Mouse (Mus musculus) neural tube, embryonic 15.5 days (tissue): ENCODE measurements around the gene Pmpca. TPM values are rescaled to one million over a fixed set of nuclear protein-coding genes. Genes with fewer than 3 reads are reported as not detected.
A peak's percentile ranks its signal among the peaks of the same experiment; 100 is the strongest.

Source experiments
- ATAC-seq: fragments of 200-750 bp; cut with Nextera tagmentation; 2 replicates; pipeline ENCODE4 v1.8.0; 2017; ENCODE audit warnings: mild to moderate bottlenecking, moderate TSS enrichment, moderate library complexity; ENCODE audit not compliant: low FRiP score
- H3K27ac ChIP-seq: fragments of 300-500 bp; sonication (generic); replicated peaks from 2 replicates; pipeline ENCODE4 v1.5.1; 2015; ENCODE audit warnings: mild to moderate bottlenecking, inconsistent platforms
- H3K27me3 ChIP-seq: fragments of 300-500 bp; sonication (generic); replicated peaks from 2 replicates; pipeline ENCODE4 v1.6.1; 2015; ENCODE audit warnings: inconsistent platforms
- H3K36me3 ChIP-seq: fragments of 300-500 bp; sonication (generic); 2 replicates; pipeline ENCODE4 v1.6.1; 2015; ENCODE audit warnings: inconsistent platforms
- H3K4me1 ChIP-seq: fragments of 300-500 bp; sonication (generic); 2 replicates; pipeline ENCODE4 v1.6.1; 2015; ENCODE audit warnings: inconsistent platforms
- H3K4me2 ChIP-seq: fragments of 300-500 bp; sonication (generic); 2 replicates; pipeline ENCODE4 v1.6.1; 2015; ENCODE audit warnings: inconsistent platforms, mild to moderate bottlenecking, moderate library complexity
- H3K4me3 ChIP-seq: fragments of 300-500 bp; sonication (generic); replicated peaks from 2 replicates; pipeline ENCODE4 v1.5.1; 2015; ENCODE audit warnings: mild to moderate bottlenecking, inconsistent platforms
- H3K9ac ChIP-seq: fragments of 300-500 bp; sonication (generic); replicated peaks from 2 replicates; pipeline ENCODE4 v1.6.1; 2015; ENCODE audit warnings: mild to moderate bottlenecking, inconsistent platforms
- H3K9me3 ChIP-seq: fragments of 300-500 bp; sonication (generic); replicated peaks from 2 replicates; pipeline ENCODE4 v1.6.1; 2016; ENCODE audit warnings: inconsistent platforms
- WGBS: fragments of 180-500 bp; shearing (Covaris S2); methylation state at CpG from one replicate; pipeline ENCODE4 v1.1.7; 2015; ENCODE audit warnings: mixed read lengths; 5-methylcytosine and 5-hydroxymethylcytosine counted together
- polyA plus RNA-seq: library from polyadenylated mRNA; unstranded; fragments of >200 nt; fragmentation: Nextera tagmentation; extraction: Ambion mirVana; gene quantifications from 2 replicates; pipeline ENCODE4 v1.2.1, GENCODE M21; 2015

Gene Pmpca
- polyA plus RNA-seq, 1 experiment from 2014 or later = 95.3 TPM

DNA sequence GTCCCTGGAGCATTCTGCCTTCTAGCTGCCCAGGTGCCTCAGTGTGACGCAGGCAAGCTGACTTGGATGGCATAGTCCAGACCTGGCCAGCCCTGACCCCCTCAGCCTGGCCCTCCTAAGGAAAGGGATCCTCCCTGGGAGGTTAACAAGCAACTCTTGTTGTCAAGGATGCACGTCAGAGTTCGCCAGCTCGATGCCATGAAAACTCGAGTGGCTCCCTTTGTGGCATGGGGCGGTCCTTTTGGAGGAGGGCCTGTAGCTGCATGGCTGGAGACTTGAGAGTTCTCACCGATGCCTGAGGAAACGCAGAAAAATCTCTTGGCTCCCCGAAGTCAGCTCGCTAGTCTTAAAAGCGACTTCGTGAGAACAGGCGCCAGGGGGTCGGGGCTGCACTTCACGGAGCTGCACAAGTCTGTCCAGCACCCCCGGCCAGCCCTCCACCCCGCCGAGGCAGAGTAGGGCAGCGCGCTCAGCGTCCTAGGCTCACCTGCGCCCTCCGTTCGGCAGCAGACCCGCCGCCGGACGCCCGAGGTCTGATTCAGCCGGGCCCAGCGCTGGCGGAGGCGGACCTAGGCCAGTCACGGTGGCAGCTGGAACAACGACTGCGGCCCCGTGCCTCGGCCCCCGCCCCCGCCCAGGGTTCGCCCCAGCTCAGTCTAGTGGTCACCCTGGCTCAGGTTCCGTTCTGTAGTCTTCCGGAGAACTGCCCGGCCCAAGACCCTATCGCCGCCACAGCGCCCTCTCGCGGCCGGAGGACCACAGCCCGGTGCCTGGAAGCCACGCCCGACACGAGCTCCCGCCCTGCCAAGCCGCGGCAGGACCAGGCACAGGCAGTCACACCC is 19.6 kb downstream of the Pmpca start, which contains the start of gene Inpp5e:
Gene Inpp5e, minus strand, starts transcription at position 689 of the 842 bp plus-strand sequence.
- Histone ChIP-seq H3K27ac (peak within 1 kb of the TSS; percentile 82), H3K4me2 (peak within 1 kb of the TSS; percentile 96), H3K9ac (peak within 1 kb of the TSS; percentile 96), H3K4me1 (peaks cover 46% of the 10 kb centered on the region), H3K9me3 (no peaks in the 10 kb centered on the region), H3K4me3 (peak within 1 kb of the TSS; percentile 95), H3K36me3 (peaks cover 38% of the 10 kb centered on the region), H3K27me3 (no peaks in the 10 kb centered on the region)
- under 1% methylated on average over 57 of the region's 57 CpGs for WGBS
- ATAC-seq = peak; percentile 96

DNA sequence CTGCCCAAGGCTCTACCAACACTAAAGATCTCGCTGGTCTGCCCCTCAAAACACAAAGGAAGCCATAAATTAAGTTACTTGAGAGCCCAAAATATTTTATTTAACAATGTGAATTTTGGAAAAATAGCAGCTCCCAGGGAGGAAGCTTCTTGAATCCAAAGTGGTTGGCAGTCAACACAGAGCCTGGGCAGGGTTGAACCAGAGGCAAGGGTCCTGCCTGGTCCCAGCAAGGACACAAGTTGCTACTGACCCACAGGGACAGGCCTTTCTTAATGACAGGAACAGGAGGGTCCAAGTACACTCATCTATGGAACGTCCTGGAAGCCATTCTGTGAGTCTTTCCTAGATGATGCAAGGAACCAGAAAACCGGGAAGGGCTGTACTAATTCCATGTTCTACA is 20.2 kb downstream of the Pmpca start:
- Histone ChIP-seq H3K4me3 (peak overlapping the region; percentile 95), H3K4me1 (peaks cover 46% of the 10 kb centered on the region), H3K36me3 (peaks cover 44% of the 10 kb centered on the region), H3K27me3 (no peaks in the 10 kb centered on the region), H3K9me3 (no peaks in the 10 kb centered on the region), H3K27ac (no peak overlapping the region), H3K4me2 (peak overlapping the region; percentile 96), H3K9ac (peak overlapping the region; percentile 96; the same call in 1 of the 2 replicates)
- ATAC-seq = no peak
- WGBS = 58% methylated on average over 3 of the region's 3 CpGs

GRCm38 (mm10) chr2:26410091-26410490 is 21.0 kb downstream of the Pmpca start:
- H3K4me3 ChIP-seq = no peak overlapping the region
- peaks cover 50% of the 10 kb centered on the region for H3K36me3 ChIP-seq
- H3K4me1 ChIP-seq = peaks cover 40% of the 10 kb centered on the region
- H3K9ac ChIP-seq = no peak overlapping the region
- 77% methylated on average over 5 of the region's 5 CpGs for WGBS
- no peaks in the 10 kb centered on the region for H3K27me3 ChIP-seq
- no peak overlapping the region for H3K4me2 ChIP-seq
- H3K9me3 ChIP-seq = no peaks in the 10 kb centered on the region
- no peak overlapping the region for H3K27ac ChIP-seq
- ATAC-seq = no peak

- H3K27me3 ChIP-seq = no peaks in the 10 kb centered on the region
- peaks cover 31% of the 10 kb centered on the region for H3K4me1 ChIP-seq
- ATAC-seq = no peak
- WGBS = 69% methylated on average over 4 of the region's 5 CpGs
- H3K4me2 ChIP-seq = no peak overlapping the region
- H3K9me3 ChIP-seq = no peaks in the 10 kb centered on the region
- no peak overlapping the region for H3K27ac ChIP-seq
- no peak overlapping the region for H3K9ac ChIP-seq
- H3K36me3 ChIP-seq = peaks cover 59% of the 10 kb centered on the region
- no peak overlapping the region for H3K4me3 ChIP-seq
Measured at GRCm38 (mm10) chr2:26410931-26411411, 21.8 kb downstream of the Pmpca start.

GRCm38 (mm10) chr2:26417066-26417465 is 27.9 kb downstream of the Pmpca start:
- Histone ChIP-seq H3K27me3 (no peaks in the 10 kb centered on the region), H3K4me1 (no peaks in the 10 kb centered on the region), H3K4me2 (no peak overlapping the region), H3K4me3 (no peak overlapping the region), H3K36me3 (peaks cover 97% of the 10 kb centered on the region), H3K27ac (no peak overlapping the region), H3K9ac (no peak overlapping the region), H3K9me3 (no peaks in the 10 kb centered on the region)
- ATAC-seq = no peak

DNA sequence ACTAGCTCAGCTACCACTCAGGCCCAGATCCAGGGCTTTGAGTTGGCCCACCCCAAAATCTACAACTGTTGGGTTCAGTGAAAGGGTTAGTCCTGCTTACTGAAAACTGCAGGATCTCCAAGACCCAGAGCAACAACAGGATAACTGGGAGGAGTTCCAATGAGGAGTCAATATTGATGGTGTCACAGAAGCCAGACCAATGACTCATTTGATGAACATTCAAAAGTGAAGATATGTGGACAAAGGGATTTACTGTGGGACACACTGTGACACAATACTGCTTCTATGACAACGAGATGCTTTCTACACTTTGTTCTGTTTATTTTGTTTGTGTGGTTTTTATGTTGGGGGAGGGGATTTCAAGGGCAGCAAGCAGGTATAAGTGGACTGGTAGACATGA is 29.0 kb downstream of the Pmpca start:
- peaks cover 97% of the 10 kb centered on the region for H3K36me3 ChIP-seq
- WGBS = 94% methylated on average over 1 of the region's 1 CpGs
- no peak overlapping the region for H3K4me2 ChIP-seq
- no peak overlapping the region for H3K27ac ChIP-seq
- no peaks in the 10 kb centered on the region for H3K27me3 ChIP-seq
- H3K9me3 ChIP-seq = no peaks in the 10 kb centered on the region
- H3K9ac ChIP-seq = no peak overlapping the region
- H3K4me3 ChIP-seq = no peak overlapping the region
- H3K4me1 ChIP-seq = no peaks in the 10 kb centered on the region
- ATAC-seq = no peak

DNA sequence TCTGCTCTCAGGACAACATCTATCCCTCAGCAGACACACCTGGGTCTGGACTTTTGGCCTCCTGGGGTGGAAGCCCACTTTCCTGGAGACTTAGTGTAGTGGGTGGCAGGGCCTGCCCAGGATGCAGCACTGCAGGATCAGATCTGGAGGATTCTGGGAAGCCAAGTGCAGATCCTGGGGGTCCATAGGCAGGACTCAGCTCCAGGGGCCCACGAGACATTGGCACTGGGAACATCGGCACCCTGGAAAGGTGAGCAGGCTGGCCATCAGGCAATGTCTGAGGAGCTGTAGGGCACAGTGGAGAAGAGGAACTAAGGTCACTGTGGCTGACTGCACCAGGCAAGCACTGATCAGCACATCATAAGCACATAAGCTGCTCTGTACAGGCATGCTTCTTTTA is 32.8 kb downstream of the Pmpca start:
- no peaks in the 10 kb centered on the region for H3K9me3 ChIP-seq
- no peak overlapping the region for H3K4me2 ChIP-seq
- 98% methylated on average over 2 of the region's 2 CpGs for WGBS
- H3K27ac ChIP-seq = no peak overlapping the region
- no peaks in the 10 kb centered on the region for H3K27me3 ChIP-seq
- no peak for ATAC-seq
- H3K4me1 ChIP-seq = no peaks in the 10 kb centered on the region
- peaks cover 97% of the 10 kb centered on the region for H3K36me3 ChIP-seq
- H3K9ac ChIP-seq = no peak overlapping the region
- no peak overlapping the region for H3K4me3 ChIP-seq

- 95% methylated on average over 1 of the region's 1 CpGs for WGBS
- Histone ChIP-seq H3K27ac (no peak overlapping the region), H3K9me3 (no peaks in the 10 kb centered on the region), H3K36me3 (peaks cover 97% of the 10 kb centered on the region), H3K4me2 (no peak overlapping the region), H3K9ac (no peak overlapping the region), H3K27me3 (no peaks in the 10 kb centered on the region), H3K4me1 (no peaks in the 10 kb centered on the region), H3K4me3 (no peak overlapping the region)
- ATAC-seq = no peak
Measured at GRCm38 (mm10) chr2:26423086-26423485, 33.9 kb downstream of the Pmpca start.

DNA sequence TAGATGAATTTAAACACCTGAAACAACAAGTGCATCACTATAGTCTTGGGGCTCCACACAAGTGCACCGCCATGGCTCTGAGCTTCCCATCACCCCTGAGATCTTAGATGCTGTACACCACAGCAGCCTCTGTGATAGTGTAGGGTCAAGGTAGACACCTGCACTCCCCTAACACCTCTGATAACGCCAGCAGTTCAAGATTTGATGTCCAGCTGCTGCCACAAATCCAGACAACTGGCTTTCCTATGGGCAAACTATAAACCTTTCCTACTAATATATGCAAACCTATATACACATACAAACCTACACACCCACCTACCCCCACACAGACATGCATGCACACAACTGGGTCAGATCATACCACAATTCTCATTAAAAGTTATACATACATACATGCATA is 35.4 kb downstream of the Pmpca start:
- H3K9ac ChIP-seq = no peak overlapping the region
- no peak overlapping the region for H3K27ac ChIP-seq
- peaks cover 97% of the 10 kb centered on the region for H3K36me3 ChIP-seq
- no peaks in the 10 kb centered on the region for H3K9me3 ChIP-seq
- WGBS = 94% methylated on average over 2 of the region's 2 CpGs
- H3K4me1 ChIP-seq = no peaks in the 10 kb centered on the region
- no peaks in the 10 kb centered on the region for H3K27me3 ChIP-seq
- no peak overlapping the region for H3K4me2 ChIP-seq
- H3K4me3 ChIP-seq = no peak overlapping the region
- ATAC-seq = no peak

GRCm38 (mm10) chr2:26429851-26430250 is 40.7 kb downstream of the Pmpca start:
- 85% methylated on average over 5 of the region's 5 CpGs for WGBS
- Histone ChIP-seq H3K27me3 (no peaks in the 10 kb centered on the region), H3K4me3 (no peak overlapping the region), H3K9me3 (no peaks in the 10 kb centered on the region), H3K4me2 (no peak overlapping the region), H3K9ac (no peak overlapping the region), H3K36me3 (peaks cover 91% of the 10 kb centered on the region), H3K4me1 (no peaks in the 10 kb centered on the region; the same call in 1 of the 2 replicates), H3K27ac (no peak overlapping the region)
- no peak for ATAC-seq

GRCm38 (mm10) chr2:26434791-26435572 is 45.8 kb downstream of the Pmpca start:
- 94% methylated on average over 7 of the region's 7 CpGs for WGBS
- peaks cover 26% of the 10 kb centered on the region for H3K4me1 ChIP-seq
- peaks cover 78% of the 10 kb centered on the region for H3K36me3 ChIP-seq
- no peak overlapping the region for H3K27ac ChIP-seq
- H3K9ac ChIP-seq = no peak overlapping the region
- no peak overlapping the region for H3K4me3 ChIP-seq
- no peak overlapping the region for H3K4me2 ChIP-seq
- ATAC-seq = no peak
- no peaks in the 10 kb centered on the region for H3K9me3 ChIP-seq
- H3K27me3 ChIP-seq = no peaks in the 10 kb centered on the region
